Mouse (Mus musculus) megakaryocyte, adult 5-6 weeks (primary cell): ENCODE data around the gene Gba2. TPM values are rescaled to one million over a fixed set of nuclear protein-coding genes. Genes with fewer than 3 reads are reported as not detected.
"Not testable (repeated sequence)": the region's sequence is repeated elsewhere in the genome, so short reads cannot be mapped to it uniquely, and the experiment has no call there.

Source experiments
- ATAC-seq: 2 replicates; pipeline ENCODE4 v1.8.0; 2016; ENCODE audit warnings: mild to moderate bottlenecking, inconsistent platforms; ENCODE audit not compliant: poor library complexity, severe bottlenecking
- total RNA-seq, 2 experiments: library from RNA; stranded (forward) in 1 of 2; stranded (reverse) in 1 of 2; fragments of 153-499, 151-499 nt in 1 of 2; fragments of 221-1000, 200-1000 nt in 1 of 2; gene quantifications; 2 replicates each; pipeline versions ENCODE4 v1.2.3 to v1.2.4; 2015 to 2017

Gene Gba2
- total RNA-seq, 2 experiments from 2014 or later, result 8.5 to 9.8 TPM

DNA sequence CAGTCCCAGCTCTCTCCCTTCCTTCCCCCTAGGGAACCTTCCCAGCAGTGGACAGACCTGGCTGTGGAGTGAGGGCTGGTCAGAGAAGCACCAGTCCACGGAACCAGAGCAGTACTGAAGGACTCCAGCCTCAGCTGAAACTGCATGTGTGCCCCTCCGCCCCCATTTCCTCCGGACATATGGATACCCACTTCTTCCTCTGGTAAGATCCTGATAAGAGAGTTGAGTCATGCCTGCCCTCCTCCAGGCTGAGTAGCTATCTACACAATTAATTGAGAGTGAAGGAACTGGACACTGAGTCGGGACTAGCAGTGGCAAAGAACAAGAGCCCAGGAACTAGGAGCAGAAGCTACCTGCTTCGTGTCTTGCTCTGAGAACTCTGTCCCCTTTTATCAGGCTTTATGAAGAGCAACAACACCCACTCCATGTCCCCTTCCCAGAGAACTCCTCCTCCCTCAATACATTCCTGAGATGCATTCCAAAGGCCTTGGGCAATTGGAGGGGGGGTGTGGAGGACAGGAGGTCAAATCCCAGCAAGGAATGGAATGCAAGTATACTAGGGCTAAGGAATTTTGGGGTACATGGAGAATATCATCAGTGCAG lies 20.5 kb downstream of the Gba2 start:
- ATAC-seq, result no peak

DNA sequence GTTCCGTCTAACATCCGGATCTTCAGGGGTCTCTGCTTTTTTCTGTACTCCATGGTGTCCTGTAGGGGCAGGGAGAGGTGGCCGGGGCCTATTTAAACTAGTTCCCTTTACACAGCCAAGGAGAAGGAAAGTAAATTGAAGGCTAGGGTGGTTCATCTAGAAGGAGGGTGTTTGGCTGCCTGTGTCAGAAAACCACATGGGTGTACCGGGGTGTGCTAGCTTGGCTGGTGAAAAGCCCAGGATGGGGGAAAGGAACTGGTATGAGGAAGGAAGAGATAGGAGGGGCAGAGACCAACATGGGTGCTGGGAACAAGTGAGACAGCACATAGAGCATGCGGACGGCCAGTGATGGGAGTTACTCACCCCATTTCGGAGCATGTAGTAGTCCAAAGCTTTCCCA lies 22.7 kb downstream of the Gba2 start:
- peak; percentile 16; the same call in 1 of the 2 replicates for ATAC-seq

GRCm38 (mm10) chr4:43553891-43554290 lies 24.8 kb downstream of the Gba2 start:
- ATAC-seq, result no peak

DNA sequence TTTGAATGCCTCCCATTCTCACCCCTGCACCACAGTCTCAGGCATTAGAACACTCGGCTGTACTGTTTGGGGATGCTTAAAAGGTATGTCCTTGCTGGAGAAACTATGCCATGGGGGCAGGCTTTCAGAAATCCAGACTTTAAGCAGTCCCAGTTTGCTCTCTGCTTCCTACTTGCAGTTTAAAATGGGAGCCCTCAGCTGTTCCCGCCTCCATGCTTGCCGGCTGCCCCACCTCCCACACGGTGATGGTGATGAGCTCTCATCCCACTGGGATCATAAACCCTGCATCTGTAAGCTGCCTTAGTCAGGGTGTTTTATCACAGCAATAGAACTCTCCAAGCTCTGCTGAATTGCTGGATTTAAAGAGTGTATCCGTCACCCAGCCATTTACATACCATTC lies 26.2 kb downstream of the Gba2 start:
- ATAC-seq, result no peak

- not testable (repeated sequence) for ATAC-seq
Measured at GRCm38 (mm10) chr4:43551854-43552253, 26.8 kb downstream of the Gba2 start.

GRCm38 (mm10) chr4:43549055-43549454 lies 29.6 kb downstream of the Gba2 start:
- ATAC-seq, result no peak

GRCm38 (mm10) chr4:43547160-43547559 lies 31.5 kb downstream of the Gba2 start:
- peak; percentile 65 for ATAC-seq

DNA sequence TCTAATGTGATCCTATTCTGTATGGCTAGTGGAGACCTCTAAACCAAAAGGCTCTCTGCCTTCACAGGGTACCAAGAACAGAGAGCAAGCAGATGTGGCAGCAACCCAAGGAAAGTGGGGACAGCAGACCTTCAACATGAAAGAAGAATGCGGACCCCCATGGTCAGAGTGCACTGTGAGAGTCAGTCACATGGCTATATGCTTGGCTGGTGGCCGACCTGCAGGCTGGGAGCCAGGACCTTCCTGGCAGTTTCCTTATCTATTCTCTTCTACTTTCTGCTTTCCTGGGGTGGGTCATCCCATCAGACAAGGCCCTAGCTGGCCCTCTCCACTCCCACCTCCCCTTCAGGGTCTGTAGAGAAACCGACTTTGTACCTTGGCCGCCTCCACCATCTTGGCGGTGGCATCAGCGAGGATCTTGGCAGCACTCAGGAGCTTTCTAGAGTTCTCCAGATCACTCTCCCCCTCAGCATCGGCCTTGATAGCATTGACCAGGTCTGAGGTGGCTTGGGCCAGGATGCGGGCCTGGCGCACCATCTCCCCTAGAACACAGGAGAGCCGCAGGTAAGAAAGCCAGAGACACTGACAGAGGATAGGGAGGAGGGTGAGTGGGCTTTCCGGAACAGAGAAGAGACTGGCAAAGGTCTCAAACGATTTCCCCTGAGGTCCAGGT lies 32.2 kb downstream of the Gba2 start:
- ATAC-seq, result no peak

DNA sequence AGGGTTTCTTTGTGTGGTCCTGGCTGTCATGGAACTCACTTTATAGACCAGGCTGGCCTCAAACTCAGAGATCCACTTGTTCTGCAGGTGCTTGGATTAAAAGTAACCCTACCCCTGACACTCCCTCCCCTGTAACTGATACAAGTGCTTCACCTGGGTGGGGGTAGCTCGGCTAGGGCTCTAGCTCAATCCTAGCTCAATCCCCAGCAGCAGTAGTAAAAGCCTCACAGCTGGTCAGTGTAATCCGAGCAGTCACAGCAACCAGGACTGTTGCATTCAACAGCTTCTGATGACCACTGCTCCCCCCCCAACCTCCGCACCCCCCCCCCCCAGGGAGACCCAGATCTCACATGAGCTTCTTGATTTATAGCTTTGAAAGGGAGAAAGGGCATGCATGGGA lies 36.6 kb downstream of the Gba2 start:
- no peak for ATAC-seq

GRCm38 (mm10) chr4:43536031-43536430 lies 42.6 kb downstream of the Gba2 start:
- ATAC-seq, result no peak

GRCm38 (mm10) chr4:43535628-43536027 lies 43.0 kb downstream of the Gba2 start:
- no peak for ATAC-seq

GRCm38 (mm10) chr4:43533270-43533669 lies 45.4 kb downstream of the Gba2 start:
- ATAC-seq, result no peak

DNA sequence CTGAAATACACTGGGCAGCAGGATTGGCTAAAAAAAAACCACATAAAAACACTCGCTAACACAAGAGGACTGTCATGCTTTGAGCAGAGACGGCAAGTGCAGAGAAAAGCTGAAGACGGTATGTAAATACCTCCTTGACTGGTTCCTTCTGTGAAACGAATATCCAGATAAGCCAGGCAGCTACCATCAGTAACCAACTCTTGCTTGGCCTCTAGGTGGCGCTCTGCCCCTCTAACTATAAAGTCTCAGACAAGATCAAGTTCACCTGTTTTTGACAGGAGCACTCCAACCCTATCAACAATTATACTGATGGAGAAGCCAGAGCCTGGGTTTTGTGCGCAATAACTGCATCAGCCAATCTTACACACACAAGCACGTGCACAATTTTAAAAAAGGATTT lies 48.1 kb downstream of the Gba2 start:
- ATAC-seq, result peak; percentile 62

DNA sequence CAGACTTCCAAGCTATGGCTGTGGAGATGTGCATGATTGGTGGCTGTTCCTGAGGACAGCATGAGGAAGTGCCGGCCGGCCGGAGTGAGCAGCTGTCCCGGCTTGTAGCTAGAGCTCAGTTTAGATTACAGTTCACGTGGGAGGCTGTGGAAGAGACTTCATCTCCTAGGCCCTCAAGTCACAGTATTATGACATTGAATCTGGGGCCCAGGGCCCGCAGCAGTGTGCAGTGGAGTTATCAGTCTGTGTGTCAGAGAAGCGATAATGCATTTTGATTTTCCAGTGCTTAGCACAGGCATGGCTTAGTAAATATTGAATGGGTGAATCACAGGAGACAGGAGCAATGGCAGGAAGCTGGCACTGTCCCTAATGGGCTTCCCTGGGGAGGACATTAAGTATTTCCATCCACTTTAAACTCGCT lies 48.6 kb downstream of the Gba2 start:
- no peak for ATAC-seq

DNA sequence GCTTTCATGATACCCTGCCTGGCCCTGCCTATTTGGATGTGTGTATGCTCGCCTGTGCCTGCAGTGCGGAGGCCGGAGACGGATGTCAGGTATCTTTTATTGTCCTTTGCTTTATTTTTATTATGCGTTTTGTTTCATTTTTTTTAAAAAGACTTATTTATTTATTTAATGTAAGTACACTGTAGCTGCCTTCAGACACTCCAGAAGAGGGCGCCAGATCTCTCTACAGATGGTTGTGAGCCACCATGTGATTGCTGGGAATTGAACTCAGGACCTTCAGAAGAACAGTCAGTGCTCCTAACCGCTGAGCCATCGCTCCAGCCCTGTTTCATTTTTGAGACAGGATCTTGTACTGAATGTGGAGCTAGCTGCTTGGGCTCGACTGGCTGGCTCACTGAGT lies 50.2 kb downstream of the Gba2 start:
- ATAC-seq, result no peak

GRCm38 (mm10) chr4:43527880-43528279 lies 50.8 kb downstream of the Gba2 start:
- peak; percentile 33; the same call in 1 of the 2 replicates for ATAC-seq

DNA sequence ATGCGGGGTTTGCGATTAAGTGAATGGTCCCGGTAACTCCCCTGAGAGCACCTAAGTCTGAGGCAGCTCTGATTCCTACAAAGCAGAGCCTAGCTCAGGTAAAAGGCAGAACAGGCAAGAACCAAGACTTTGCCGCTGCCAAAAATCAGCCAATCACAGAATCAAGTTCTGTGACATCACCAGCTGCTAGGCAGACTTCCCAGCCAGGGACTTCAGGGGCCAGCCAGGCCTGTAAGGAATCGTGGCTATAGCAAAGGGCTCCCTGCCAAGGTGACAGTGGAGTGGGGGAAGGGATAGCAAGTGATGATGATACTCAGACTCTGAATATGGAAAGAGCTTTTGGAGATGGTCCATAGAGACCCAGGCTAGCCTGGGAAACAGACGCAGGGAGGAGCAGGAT lies 58.7 kb downstream of the Gba2 start:
- peak; percentile 69 for ATAC-seq

DNA sequence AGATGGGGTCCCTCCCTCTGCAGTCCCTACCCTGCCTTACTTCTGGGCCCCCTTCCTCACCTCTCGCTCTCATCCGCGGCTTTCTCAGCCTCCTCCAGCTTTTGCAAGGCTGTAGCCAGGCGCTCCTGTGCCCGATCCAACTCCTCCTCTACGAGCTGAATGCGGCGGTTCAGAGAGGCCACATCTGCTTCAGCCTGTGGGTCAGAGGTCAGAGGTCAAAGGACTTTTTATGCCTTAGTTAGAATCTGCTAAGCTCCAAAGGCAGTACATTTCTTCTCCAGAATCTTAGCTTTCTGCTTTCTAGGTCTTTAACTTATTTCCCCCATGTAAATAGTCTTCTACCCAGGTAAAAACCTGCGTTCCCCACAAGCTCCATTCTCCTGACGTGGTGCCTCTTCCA lies 59.1 kb downstream of the Gba2 start:
- ATAC-seq, result no peak

Other genes with a start within 250 kb of the Gba2 start
- 2.1 and 3.0 TPM in 2 replicates for gene Rusc2, start 196.9 kb downstream of the Gba2 start, total RNA-seq (2015)
- 0.77 and 2.3 TPM in 2 replicates for gene Rusc2, start 196.9 kb downstream of the Gba2 start, total RNA-seq (2017)
- not detected in 2 replicates for gene Fam166b, start 149.7 kb downstream of the Gba2 start, total RNA-seq (2015)
- gene Fam166b, start 149.7 kb downstream of the Gba2 start, total RNA-seq (2017), result not detected in 2 replicates
- 5.7 and 6.3 TPM in 2 replicates for gene Tesk1, start 136.9 kb downstream of the Gba2 start, total RNA-seq (2015)
- gene Tesk1, start 136.9 kb downstream of the Gba2 start, total RNA-seq (2017), result 7.6 and 9.3 TPM in 2 replicates
- gene Cd72, start 124.2 kb downstream of the Gba2 start, total RNA-seq (2015), result 0.57 and 2.5 TPM in 2 replicates
- gene Cd72, start 124.2 kb downstream of the Gba2 start, total RNA-seq (2017), result 3.0 and 3.5 TPM in 2 replicates
- gene Sit1, start 95.1 kb downstream of the Gba2 start, total RNA-seq (2015), result not detected in 2 replicates
- gene Sit1, start 95.1 kb downstream of the Gba2 start, total RNA-seq (2017), result 0.77 TPM in 1 of 2 replicates, not detected in the other
- 16.7 and 17.5 TPM in 2 replicates for gene Ccdc107, start 86.0 kb downstream of the Gba2 start, total RNA-seq (2015)
- 23.6 and 32.6 TPM in 2 replicates for gene Ccdc107, start 86.0 kb downstream of the Gba2 start, total RNA-seq (2017)
- gene Arhgef39, start 79.2 kb downstream of the Gba2 start, total RNA-seq (2015), result 54.6 and 60.0 TPM in 2 replicates
- 52.3 and 54.1 TPM in 2 replicates for gene Arhgef39, start 79.2 kb downstream of the Gba2 start, total RNA-seq (2017)
- 3.0 and 3.5 TPM in 2 replicates for gene Car9, start 71.9 kb downstream of the Gba2 start, total RNA-seq (2015)
- gene Car9, start 71.9 kb downstream of the Gba2 start, total RNA-seq (2017), result 0.41 and 1.1 TPM in 2 replicates
- 0.11 TPM in 1 of 2 replicates, not detected in the other for gene Tpm2, start 55.1 kb downstream of the Gba2 start, total RNA-seq (2015)
- 0.11 and 0.33 TPM in 2 replicates for gene Tpm2, start 55.1 kb downstream of the Gba2 start, total RNA-seq (2017)
- gene Creb3, start 16.5 kb downstream of the Gba2 start, total RNA-seq (2015), result 29.4 and 33.0 TPM in 2 replicates
- gene Creb3, start 16.5 kb downstream of the Gba2 start, total RNA-seq (2017), result 84.6 and 101 TPM in 2 replicates
- gene Tln1, start 16.2 kb downstream of the Gba2 start, total RNA-seq (2015), result 226 and 299 TPM in 2 replicates
- 408 and 426 TPM in 2 replicates for gene Tln1, start 16.2 kb downstream of the Gba2 start, total RNA-seq (2017)
- gene Rgp1, start 158 bp downstream of the Gba2 start, total RNA-seq (2015), result 18.6 and 20.8 TPM in 2 replicates
- gene Rgp1, start 158 bp downstream of the Gba2 start, total RNA-seq (2017), result 8.2 and 24.7 TPM in 2 replicates
- gene Msmp, start 5.6 kb upstream of the Gba2 start, total RNA-seq (2015), result not detected in 2 replicates
- not detected in 2 replicates for gene Msmp, start 5.6 kb upstream of the Gba2 start, total RNA-seq (2017)
- 0.29 and 1.7 TPM in 2 replicates for gene Npr2, start 53.1 kb upstream of the Gba2 start, total RNA-seq (2015)
- gene Npr2, start 53.1 kb upstream of the Gba2 start, total RNA-seq (2017), result 0.33 and 1.3 TPM in 2 replicates
- not detected in 2 replicates for gene Spag8, start 74.7 kb upstream of the Gba2 start, total RNA-seq (2015)
- gene Spag8, start 74.7 kb upstream of the Gba2 start, total RNA-seq (2017), result not detected in 2 replicates
- 23.8 and 24.3 TPM in 2 replicates for gene Hint2, start 77.6 kb upstream of the Gba2 start, total RNA-seq (2015)
- 24.6 and 27.9 TPM in 2 replicates for gene Hint2, start 77.6 kb upstream of the Gba2 start, total RNA-seq (2017)
- gene Tmem8b, start 90.1 kb upstream of the Gba2 start, total RNA-seq (2015), result 0.27 and 0.42 TPM in 2 replicates
- 0.04 and 0.16 TPM in 2 replicates for gene Tmem8b, start 90.1 kb upstream of the Gba2 start, total RNA-seq (2017)
- 0.11 TPM in 1 of 2 replicates, not detected in the other for gene Fam221b, start 90.3 kb upstream of the Gba2 start, total RNA-seq (2015)
- 0.20 and 0.33 TPM in 2 replicates for gene Fam221b, start 90.3 kb upstream of the Gba2 start, total RNA-seq (2017)
- gene Olfr70, start 121.9 kb upstream of the Gba2 start, total RNA-seq (2015), result not detected in 2 replicates
- gene Olfr70, start 121.9 kb upstream of the Gba2 start, total RNA-seq (2017), result not detected in 2 replicates
- gene Olfr71, start 131.4 kb upstream of the Gba2 start, total RNA-seq (2015), result not detected in 2 replicates
- gene Olfr71, start 131.4 kb upstream of the Gba2 start, total RNA-seq (2017), result not detected in 2 replicates
- not detected in 2 replicates for gene Hrct1, start 148.3 kb upstream of the Gba2 start, total RNA-seq (2015)
- not detected in 2 replicates for gene Hrct1, start 148.3 kb upstream of the Gba2 start, total RNA-seq (2017)
- gene Spaar, start 151.2 kb upstream of the Gba2 start, total RNA-seq (2015), result not detected in 2 replicates
- not detected in 2 replicates for gene Spaar, start 151.2 kb upstream of the Gba2 start, total RNA-seq (2017)
- not detected in 2 replicates for gene Olfr159, start 192.1 kb upstream of the Gba2 start, total RNA-seq (2015)
- gene Olfr159, start 192.1 kb upstream of the Gba2 start, total RNA-seq (2017), result not detected in 2 replicates
- not detected in 2 replicates for gene Olfr156, start 245.0 kb upstream of the Gba2 start, total RNA-seq (2015)
- gene Olfr156, start 245.0 kb upstream of the Gba2 start, total RNA-seq (2017), result not detected in 2 replicates